Mouse (Mus musculus) large intestine, adult 2 months (tissue): ENCODE measurements at regions not wholly inside any gene's neighbourhood (a gene's known extent, or its start where the extent isn't known, plus 50 kb on each side); places are given as distances from the start of the nearest gene placed in this dataset.
A peak's percentile ranks its signal among the peaks of the same experiment; 100 is the strongest.
"Not testable (repeated sequence)": the region's sequence is repeated elsewhere in the genome, so short reads cannot be mapped to it uniquely, and the experiment has no call there.

Source experiments
- DNase-seq: peaks from one replicate; pipeline ENCODE4 v3.0.0-alpha.2; 2012; ENCODE audit warnings: low read depth, low spot score
- WGBS: fragments of 180-500 bp; shearing (Covaris S2); methylation state at CpG from one replicate; pipeline ENCODE4 v1.1.7; 2018; 5-methylcytosine and 5-hydroxymethylcytosine counted together

DNA sequence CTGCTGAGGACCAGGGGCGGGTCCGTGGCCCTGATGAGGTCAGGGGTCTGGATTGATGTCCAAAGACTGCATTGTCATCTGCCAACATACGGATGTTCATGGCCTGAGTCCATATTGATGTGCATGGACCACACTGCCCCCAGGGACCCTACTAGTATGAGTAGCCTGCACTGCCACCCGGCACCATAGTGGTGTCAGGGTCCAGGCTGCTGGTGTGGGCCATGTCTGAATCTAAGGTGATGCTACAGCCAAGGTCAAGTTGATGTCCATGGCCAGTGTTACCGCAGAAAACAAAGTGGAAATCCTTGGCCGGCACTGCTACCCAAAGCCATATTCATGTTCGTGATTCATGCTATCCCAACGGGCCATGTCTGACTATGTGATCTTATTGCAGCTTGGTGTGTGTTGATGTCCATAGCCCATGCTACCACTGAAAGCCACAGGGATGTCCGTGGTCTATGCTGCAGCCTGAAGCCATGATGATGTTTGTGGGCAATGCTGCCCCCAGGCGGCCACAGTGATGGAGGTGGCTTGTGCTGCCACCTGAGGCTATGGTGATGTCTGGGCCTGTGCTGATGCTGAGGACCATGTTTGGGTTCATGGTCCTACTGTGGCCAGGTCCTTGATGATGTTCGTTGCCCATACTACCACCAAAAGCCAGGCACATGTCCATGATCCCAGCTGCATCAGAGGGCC, 130.5 kb downstream of the Iqub start:
- 81% methylated on average over 11 of the region's 11 CpGs for WGBS
- DNase-seq = no peak

DNA sequence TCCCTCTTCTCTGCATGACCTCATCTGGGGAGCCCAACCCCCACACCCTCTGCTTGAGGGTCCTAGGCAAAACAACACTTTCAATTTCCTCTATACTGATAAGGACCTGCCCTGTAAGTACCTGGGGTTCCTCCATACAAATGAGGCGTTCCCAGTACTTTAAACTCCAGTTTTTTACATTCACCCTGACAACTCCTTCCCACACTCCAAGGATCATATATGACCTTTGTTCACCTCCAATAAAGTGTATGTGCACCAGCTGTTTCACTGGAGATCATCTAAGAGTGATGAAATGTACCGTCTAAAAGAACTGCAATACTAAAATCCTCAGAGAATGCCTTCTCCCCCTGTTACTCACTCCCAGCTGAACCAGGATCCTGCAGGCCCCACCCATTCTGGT, 135.0 kb downstream of the Iqub start:
- WGBS = 17% methylated on average over 2 of the region's 2 CpGs

DNA sequence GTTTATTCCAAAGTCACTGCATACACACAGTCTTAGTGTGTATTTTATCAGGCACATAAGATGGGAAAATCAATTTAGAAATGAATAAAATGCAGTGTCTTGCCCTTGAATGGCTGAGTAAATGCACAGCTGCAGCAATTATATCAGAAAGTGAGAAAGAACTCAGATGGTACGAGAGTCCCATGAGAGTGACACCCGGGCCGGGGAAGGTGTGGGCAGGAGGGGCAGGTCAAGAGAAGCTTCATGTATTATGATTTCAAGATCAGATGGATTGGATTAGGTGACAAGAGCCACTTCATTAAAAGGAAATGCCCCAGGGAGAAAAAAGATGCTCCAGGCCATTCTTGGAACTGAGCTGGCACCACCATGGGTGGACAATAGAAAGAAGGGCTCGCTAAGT, 138.1 kb downstream of the Iqub start:
- no peak for DNase-seq
- 90% methylated on average over 4 of the region's 4 CpGs for WGBS

More for the DNA sequence above, 135.0 kb downstream of the Iqub start:
- peak; percentile 35 for DNase-seq

DNA sequence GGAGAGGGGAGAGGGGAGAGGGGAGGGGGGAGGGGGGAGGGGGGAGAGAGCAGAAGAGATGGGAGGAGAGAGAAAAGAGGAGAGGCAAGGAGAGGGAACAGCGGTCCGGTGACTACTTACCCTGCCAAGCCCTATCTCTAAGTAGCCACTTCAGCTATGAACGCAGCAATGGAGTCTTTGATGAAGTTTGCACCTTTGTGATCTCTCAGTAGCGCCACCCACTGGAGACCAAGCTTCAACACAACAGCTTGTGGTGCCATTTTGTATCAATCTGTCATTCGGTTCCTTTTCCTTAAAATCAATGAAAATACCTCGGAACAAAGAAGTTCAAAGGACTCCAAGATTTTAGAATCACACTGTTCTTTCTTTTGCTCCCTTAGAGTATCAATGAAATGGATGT, 141.7 kb downstream of the Iqub start:
- no peak for DNase-seq
- WGBS = 88% methylated on average over 6 of the region's 6 CpGs

- DNase-seq = peak; percentile 32
- 21% methylated on average over 1 of the region's 1 CpGs for WGBS
These were observed 143.2 kb downstream of the Iqub start for GRCm38 (mm10) chr6:24371680-24372079.

DNA sequence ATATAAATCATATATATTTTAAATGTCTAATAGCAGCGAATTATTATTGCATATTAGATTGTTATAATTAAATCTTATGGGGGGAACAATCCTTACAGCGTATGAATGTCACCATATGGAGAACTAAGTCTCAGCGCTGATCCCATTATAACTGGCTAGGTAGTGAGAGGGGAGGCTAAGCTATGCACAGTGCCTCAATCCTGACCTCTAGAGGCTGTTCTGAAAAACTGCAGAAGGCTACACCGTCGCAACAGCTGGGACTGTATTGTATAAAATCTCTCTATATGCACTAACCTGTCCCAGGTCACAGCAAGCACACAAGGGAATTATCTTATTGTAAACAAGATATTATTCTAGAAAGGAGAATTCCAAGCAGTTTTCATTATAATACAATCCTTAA, 164.0 kb downstream of the Iqub start:
- DNase-seq = peak; percentile 32
- WGBS = 10% methylated on average over 5 of the region's 5 CpGs

GRCm38 (mm10) chr6:24348481-24349062, 166.3 kb downstream of the Iqub start:
- DNase-seq = no peak
- 76% methylated on average over 8 of the region's 8 CpGs for WGBS

DNA sequence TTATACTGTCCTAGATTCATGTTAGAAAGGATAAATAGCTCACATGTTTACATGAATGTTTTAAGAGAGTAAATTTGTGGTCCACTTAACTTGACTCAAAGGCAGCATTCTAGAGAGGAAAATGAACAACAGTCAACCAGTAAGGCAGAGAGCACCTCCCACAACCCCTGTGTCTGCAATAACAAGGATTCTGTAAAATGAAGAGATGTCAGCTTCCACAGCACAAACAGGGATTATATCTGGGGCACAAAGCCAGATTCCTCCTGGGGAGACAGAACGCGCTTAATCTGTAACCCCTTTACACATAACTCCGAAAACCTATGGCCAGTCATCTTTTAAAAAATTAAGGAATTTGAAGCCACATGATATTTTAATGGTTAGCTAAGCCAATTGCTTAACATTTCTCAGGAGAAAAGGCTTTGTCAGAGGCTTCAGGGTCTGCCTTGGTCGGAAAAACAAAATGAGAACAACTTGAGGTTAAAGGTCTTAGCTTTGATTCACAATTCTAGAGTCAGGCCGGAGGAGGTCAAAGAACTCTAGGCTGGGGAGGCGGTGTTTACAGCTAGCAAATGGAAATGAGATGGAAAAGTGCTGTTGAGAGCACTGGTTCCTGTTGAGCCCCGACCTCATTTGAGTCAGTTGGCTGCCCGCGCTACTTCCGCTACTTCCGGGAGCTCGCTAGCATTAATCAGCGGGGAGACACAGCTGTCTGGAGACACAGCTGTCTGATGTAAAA, 167.0 kb downstream of the Iqub start:
- WGBS = 70% methylated on average over 13 of the region's 13 CpGs
- DNase-seq = no peak

DNA sequence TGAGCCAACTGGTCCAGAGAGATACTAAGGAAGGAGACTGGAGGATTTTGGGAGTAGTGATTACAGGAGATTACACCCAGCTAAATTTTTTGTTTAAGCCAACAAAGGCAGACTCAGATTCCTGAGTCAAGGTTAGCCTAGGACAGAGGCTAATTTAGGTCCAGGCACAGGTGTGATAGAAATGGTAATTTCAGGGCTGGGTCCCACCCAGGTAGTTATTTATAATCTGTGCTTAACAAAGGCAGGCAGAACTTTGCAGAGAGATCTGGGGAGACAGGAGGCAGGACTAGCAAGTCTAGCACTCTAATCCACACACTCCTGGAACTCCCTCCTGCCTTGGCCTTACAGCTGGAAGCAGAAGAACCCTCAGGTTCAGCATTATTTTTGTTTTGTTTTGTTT, 172.4 kb downstream of the Iqub start:
- no peak for DNase-seq

- WGBS = 92% methylated on average over 2 of the region's 2 CpGs
These were observed 172.8 kb downstream of the Iqub start for GRCm38 (mm10) chr6:24342056-24342455.

DNA sequence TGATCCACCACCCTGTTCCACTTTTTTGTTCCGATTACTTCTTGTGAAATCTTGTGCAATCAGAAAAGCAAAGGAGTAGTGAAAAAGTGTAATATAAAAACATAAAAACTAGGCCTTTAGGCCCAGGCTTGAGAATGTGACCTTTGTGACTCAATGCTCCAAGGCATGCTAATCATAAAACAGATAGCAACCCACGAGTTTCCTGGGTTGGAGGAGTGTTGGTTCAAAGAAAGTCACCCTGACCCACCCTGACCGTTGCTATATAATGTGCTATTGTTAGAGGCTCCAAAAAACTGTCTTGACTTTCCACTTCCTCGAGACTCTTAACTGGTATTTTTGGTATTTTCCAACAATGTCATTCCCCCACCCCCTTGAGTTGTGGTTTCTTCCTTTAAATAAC, 172.2 kb upstream of the Slc13a1 start:
- WGBS = 46% methylated on average over 4 of the region's 4 CpGs
- DNase-seq = not testable (repeated sequence)

More at GRCm38 (mm10) chr6:24342056-24342455, 172.8 kb downstream of the Iqub start:
- no peak for DNase-seq

- no peak for DNase-seq
These were observed 157.3 kb upstream of the Slc13a1 start for GRCm38 (mm10) chr6:24325215-24325614.

DNA sequence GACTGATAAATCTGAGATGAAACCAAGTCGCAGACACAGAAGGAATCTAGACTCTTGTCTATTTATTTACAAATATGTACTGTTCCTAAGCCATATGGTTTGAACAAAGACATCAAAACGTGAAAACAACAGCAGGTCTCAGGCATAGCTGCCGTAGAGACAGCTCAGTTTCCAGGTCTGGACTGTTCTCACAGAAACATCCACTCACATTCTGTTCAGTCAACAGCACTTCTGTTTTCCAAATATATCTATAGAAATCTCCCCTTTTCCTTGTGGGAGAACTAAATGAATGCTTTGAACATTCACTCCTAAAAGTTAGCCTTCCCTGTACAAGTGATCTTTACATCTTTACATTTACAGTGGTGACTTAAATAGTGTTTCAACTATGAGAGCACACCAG, 156.8 kb upstream of the Slc13a1 start:
- WGBS = 75% methylated on average over 3 of the region's 3 CpGs
- no peak for DNase-seq

DNA sequence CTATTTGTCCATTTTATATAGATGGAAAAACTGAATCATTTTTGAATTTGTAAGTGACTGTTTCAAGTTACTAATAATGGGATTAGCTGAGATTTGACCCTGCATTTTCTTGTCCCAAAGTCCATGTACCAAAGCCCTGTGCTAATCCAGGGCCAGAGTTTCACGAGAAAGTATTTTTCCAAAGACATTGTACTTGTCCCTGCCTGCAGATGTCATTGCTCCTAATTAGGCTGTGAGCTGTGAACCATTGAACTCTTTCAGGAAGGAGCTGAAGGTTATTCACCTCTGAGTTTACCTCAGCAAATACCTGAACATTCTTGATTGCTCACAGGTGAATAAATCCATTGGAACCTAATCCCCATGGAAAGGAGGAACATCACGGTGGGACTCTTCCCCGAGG, 154.5 kb upstream of the Slc13a1 start:
- WGBS = 48% methylated on average over 3 of the region's 3 CpGs
- DNase-seq = no peak

GRCm38 (mm10) chr6:24318862-24319261, 151.0 kb upstream of the Slc13a1 start:
- no peak for DNase-seq
- WGBS = 51% methylated on average over 2 of the region's 2 CpGs

GRCm38 (mm10) chr6:24310675-24311074, 142.8 kb upstream of the Slc13a1 start:
- 35% methylated on average over 2 of the region's 2 CpGs for whole genome bisulfite sequencing

DNA sequence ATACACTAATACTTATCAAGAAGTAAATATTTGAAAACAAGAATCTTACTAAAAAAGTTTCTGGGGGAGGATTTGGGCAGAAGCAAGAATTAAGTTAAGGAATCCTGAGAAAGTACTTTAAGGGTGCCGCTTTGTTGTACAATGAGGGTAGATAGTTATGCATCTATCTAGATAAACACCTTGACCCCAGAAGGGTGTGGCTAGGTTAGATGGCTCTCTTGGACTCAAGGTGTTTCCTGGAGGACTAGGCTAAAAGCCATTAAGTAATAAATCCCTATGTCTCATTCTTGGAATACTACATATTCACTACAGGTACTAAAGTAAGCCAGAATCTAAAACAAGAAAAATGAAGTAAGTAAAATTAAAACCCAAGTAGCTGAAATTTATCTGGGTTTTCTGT, 141.9 kb upstream of the Slc13a1 start:
- 50% methylated on average over 1 of the region's 1 CpGs for WGBS

More at GRCm38 (mm10) chr6:24310675-24311074, 142.8 kb upstream of the Slc13a1 start:
- DNase-seq = no peak

DNA sequence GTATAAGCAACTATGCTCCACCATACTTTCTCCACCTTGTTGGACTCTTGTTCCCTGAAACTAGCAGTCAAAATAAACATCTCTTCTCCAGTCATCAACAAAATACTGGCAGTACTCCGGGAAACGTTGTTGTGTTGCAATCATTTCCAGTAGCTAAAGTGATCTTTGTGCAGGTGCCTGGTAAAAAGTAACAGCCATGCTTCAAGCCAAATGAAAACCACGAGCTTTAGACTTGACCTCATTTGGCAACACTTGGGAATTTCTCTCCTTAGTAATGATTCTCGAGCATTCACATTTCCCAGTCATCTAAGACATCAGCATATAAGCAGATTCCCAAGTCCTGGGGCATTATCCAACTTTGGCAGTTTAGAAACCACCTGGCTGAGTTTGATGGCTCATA, 133.8 kb upstream of the Slc13a1 start:
- WGBS = 63% methylated on average over 4 of the region's 4 CpGs
- DNase-seq = no peak

More for the DNA sequence above, 141.9 kb upstream of the Slc13a1 start:
- peak; percentile 29 for DNase-seq

GRCm38 (mm10) chr6:24301146-24301545, 133.3 kb upstream of the Slc13a1 start:
- WGBS = 80% methylated on average over 2 of the region's 2 CpGs
- DNase-seq = no peak

- DNase-seq = no peak
- WGBS = 80% methylated on average over 5 of the region's 5 CpGs
These were observed 130.8 kb upstream of the Slc13a1 start for GRCm38 (mm10) chr6:24298562-24299212.
